Mouse (Mus musculus): ENCODE measurements at regions not wholly inside any gene's neighbourhood (a gene's known extent, or its start where the extent isn't known, plus 50 kb on each side); places are given as distances from the start of the nearest gene placed in this dataset.
"Not testable (repeated sequence)": the region's sequence is repeated elsewhere in the genome, so short reads cannot be mapped to it uniquely, and the experiment has no call there.

DNA sequence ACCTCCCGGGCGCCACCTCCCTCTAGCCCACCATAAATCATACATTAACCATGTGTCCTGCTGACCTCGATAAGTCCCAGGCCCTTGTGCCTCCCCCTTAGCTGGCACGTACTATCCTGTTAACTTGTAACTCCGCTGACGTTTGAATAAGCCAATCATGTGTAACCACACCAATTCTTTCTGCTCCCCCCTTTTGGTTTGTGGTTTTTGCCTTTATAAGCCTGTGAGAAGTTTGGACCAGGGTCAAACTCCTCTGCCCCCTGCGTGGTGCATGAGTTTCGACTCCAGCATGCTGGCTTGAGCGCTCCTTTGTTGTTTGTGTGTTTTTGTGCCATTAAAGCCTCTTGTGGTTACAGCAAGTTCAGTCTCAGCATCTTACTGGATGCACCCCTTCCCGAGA lies 138.4 kb upstream of the Samt2 start:
- H3K4me2 ChIP-seq (ENCODE audit: low read length); H3K27ac ChIP-seq (ENCODE audit: low read depth, low read length); ATAC-seq; H3K4me3 ChIP-seq (ENCODE audit: low read depth, low read length); H3K9me3 ChIP-seq (replicated peaks; ENCODE audit: control insufficient read depth, low read length); DNase-seq (ENCODE audit: low spot score); H3K4me1 ChIP-seq (ENCODE audit: control insufficient read depth, insufficient read depth, low read length); H3K36me3 ChIP-seq (ENCODE audit: control insufficient read depth, insufficient read depth, low read length); H3K27me3 ChIP-seq (replicated peaks; ENCODE audit: control insufficient read depth, insufficient read depth, low read length); H3K9ac ChIP-seq (ENCODE audit: low read length): not testable (repeated sequence)
- 88% methylated on average over 10 of the region's 10 CpGs for WGBS

DNA sequence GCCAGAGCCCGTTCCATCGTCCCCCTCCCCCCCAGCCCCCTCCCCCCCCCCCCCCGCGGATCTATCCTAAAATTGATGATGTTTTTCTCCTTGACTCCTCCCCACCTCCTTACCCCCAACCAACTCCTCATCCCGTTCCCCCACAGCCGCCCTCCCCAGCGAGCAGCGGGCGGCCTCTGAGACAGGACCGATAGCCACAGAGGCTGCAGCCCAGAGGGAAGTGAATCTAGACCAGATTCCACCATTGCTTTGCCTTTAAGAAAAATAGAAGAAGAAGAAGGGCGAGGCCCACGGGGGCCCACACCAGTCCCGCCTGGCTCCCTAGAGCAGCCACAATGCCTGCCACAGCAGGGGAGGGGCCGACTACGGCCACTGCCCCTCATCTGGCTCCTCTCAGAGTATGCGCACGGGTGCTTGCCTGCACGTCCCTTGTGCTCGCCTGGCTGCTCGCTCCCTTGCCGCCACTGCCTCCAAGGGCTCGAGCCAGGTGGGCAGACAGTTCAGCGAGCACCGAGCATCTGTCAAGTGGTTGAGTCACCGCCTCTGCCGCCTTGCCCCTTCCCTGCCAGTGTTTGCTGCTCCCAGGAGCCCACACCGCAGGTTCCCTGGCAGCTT lies 134.6 kb upstream of the Samt2 start:
- H3K4me1 ChIP-seq (ENCODE audit: control insufficient read depth, insufficient read depth, low read length), result no peaks in the 10 kb centered on the region
- 57% methylated on average over 22 of the region's 27 CpGs for WGBS

DNA sequence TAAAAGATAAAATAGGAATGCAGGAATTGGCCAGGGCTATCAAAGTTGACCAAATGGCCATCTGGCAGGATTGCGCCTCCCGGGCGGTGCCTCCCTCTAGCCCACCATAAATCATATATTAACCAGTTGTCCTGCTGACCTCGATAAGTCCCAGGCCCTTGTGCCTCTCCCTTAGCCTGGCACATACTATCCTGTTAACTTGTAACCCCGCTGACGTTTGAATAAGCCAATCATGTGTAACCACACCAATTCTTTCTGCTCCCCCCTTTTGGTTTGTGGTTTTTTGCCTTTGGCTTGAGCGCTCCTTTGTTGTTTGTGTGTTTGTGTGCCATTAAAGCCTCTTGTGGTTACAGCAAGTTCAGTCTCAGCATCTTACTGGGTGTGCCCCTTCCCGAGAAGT lies 133.4 kb upstream of the Samt2 start:
- WGBS, result 82% methylated on average over 8 of the region's 8 CpGs
- not testable (repeated sequence) for H3K9me3 ChIP-seq (replicated peaks; ENCODE audit: control insufficient read depth, low read length); H3K27me3 ChIP-seq (replicated peaks; ENCODE audit: control insufficient read depth, insufficient read depth, low read length); H3K27ac ChIP-seq (ENCODE audit: low read depth, low read length); H3K36me3 ChIP-seq (ENCODE audit: control insufficient read depth, insufficient read depth, low read length); H3K9ac ChIP-seq (ENCODE audit: low read length); H3K4me2 ChIP-seq (ENCODE audit: low read length); H3K4me3 ChIP-seq (ENCODE audit: low read depth, low read length); DNase-seq (ENCODE audit: low spot score); ATAC-seq; H3K4me1 ChIP-seq (ENCODE audit: control insufficient read depth, insufficient read depth, low read length)

More for the DNA sequence above, 134.6 kb upstream of the Samt2 start:
- Histone ChIP-seq H3K4me2 (ENCODE audit: low read length) (peak overlapping the region; percentile 29; the same call in 1 of the 2 replicates), H3K27me3 (replicated peaks; ENCODE audit: control insufficient read depth, insufficient read depth, low read length) (no peaks in the 10 kb centered on the region), H3K9ac (ENCODE audit: low read length) (no peak overlapping the region), H3K27ac (ENCODE audit: low read depth, low read length) (no peak overlapping the region), H3K9me3 (replicated peaks; ENCODE audit: control insufficient read depth, low read length) (no peaks in the 10 kb centered on the region; the same call in 1 of the 2 replicates), H3K4me3 (ENCODE audit: low read depth, low read length) (peak overlapping the region; percentile 11), H3K36me3 (ENCODE audit: control insufficient read depth, insufficient read depth, low read length) (no peaks in the 10 kb centered on the region)
- ATAC-seq, result no peak
- no peak for DNase-seq (ENCODE audit: low spot score)

DNA sequence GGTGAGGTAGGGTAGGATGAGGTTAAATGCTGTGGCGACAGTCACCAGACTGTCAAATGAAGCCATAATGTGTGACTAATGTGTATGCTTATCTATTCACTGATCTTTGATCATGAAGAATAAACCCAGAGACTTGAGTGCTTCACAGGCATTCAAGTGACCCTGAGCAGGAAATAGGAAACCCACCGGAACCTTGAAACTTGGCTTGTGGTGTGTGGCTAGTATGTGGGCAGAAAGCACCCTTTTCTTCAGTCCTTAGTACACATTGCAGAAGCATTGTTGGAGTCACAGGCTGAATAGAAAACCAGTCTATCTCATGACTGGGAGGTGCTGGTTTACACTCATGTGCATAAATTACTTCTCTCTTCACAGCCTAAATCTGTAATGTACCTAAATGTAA lies 91.4 kb upstream of the Samt2 start:
- H3K9ac ChIP-seq (ENCODE audit: low read length), result not testable (repeated sequence)

More for the DNA sequence above, 91.4 kb upstream of the Samt2 start:
- H3K4me2 ChIP-seq (ENCODE audit: low read length); DNase-seq (ENCODE audit: low spot score); H3K36me3 ChIP-seq (ENCODE audit: control insufficient read depth, insufficient read depth, low read length); H3K4me3 ChIP-seq (ENCODE audit: low read depth, low read length); H3K27ac ChIP-seq (ENCODE audit: low read depth, low read length); ATAC-seq; H3K4me1 ChIP-seq (ENCODE audit: control insufficient read depth, insufficient read depth, low read length); H3K9me3 ChIP-seq (replicated peaks; ENCODE audit: control insufficient read depth, low read length); H3K27me3 ChIP-seq (replicated peaks; ENCODE audit: control insufficient read depth, insufficient read depth, low read length): not testable (repeated sequence)
- 100% methylated on average over 1 of the region's 2 CpGs for WGBS

Data from forebrain, embryonic 14.5 days (tissue).